ENCODE assay signal across 8 mouse cellular contexts in genomic region chr4:141443641-141444429, GRCm38 (mm10). TPM values are rescaled to one million over a fixed set of nuclear protein-coding genes. Genes with fewer than 3 reads are reported as not detected.
DNase-seq lines count a peak whose midpoint lies in the region; ATAC-seq and TF ChIP-seq lines count a peak whose summit lies in the region.

No protein-coding gene starts in this region.

- peaks cover 18% of the 10 kb centered on the region for H3K4me1 ChIP-seq in embryonic facial prominence, embryonic 13.5 days
- H3K4me1 ChIP-seq in intestine, embryonic 16.5 days (ENCODE audit: control insufficient read depth, insufficient read depth, low read length), result peaks cover 19% of the 10 kb centered on the region
- peaks cover 12% of the 10 kb centered on the region for H3K4me1 ChIP-seq in neural tube, embryonic 12.5 days

- ATAC-seq in embryonic facial prominence, embryonic 13.5 days (ENCODE audit: insufficient number of reproducible peaks, insufficient read depth, low FRiP score, low TSS enrichment, low read depth), result no peak
- ATAC-seq in intestine, embryonic 16.5 days, result no peak; the same call in 1 of the 2 replicates
- no peak for ATAC-seq in neural tube, embryonic 12.5 days (ENCODE audit: low FRiP score, low read depth)

- peak overlapping the region; percentile 90 for H3K4me3 ChIP-seq in layer of hippocampus, adult 2 months
- peak overlapping the region; percentile 98 for H3K4me3 ChIP-seq in embryonic facial prominence, embryonic 13.5 days
- H3K4me3 ChIP-seq in intestine, embryonic 16.5 days (ENCODE audit: low read length), result peak overlapping the region; percentile 97
- H3K4me3 ChIP-seq in neural tube, embryonic 12.5 days, result peak overlapping the region; percentile 97

- H3K27ac ChIP-seq in layer of hippocampus, adult 2 months, result peak overlapping the region; percentile 93
- H3K27ac ChIP-seq in embryonic facial prominence, embryonic 13.5 days, result no peak overlapping the region
- H3K27ac ChIP-seq in intestine, embryonic 16.5 days (ENCODE audit: low read length), result no peak overlapping the region
- no peak overlapping the region for H3K27ac ChIP-seq in neural tube, embryonic 12.5 days

- WGBS in embryonic facial prominence, embryonic 13.5 days, result 47% methylated on average over 11 of the region's 11 CpGs
- WGBS in intestine, embryonic 16.5 days, result 43% methylated on average over 11 of the region's 11 CpGs
- 48% methylated on average over 11 of the region's 11 CpGs for WGBS in neural tube, embryonic 12.5 days

- peak overlapping the region; percentile 95 for H3K9ac ChIP-seq in embryonic facial prominence, embryonic 13.5 days
- peak overlapping the region; percentile 95 for H3K9ac ChIP-seq in intestine, embryonic 16.5 days (ENCODE audit: low read depth, low read length)
- peak overlapping the region; percentile 98; the same call in 1 of the 2 replicates for H3K9ac ChIP-seq in neural tube, embryonic 12.5 days

- TF ChIP-seq CTCF in layer of hippocampus, adult 2 months (conservative IDR thresholded peaks at IDR 0.05), result no peak

- no peaks in the 10 kb centered on the region for H3K27me3 ChIP-seq in embryonic facial prominence, embryonic 13.5 days
- H3K27me3 ChIP-seq in intestine, embryonic 16.5 days (replicated peaks; ENCODE audit: control insufficient read depth, insufficient read depth, low read length), result no peaks in the 10 kb centered on the region
- no peaks in the 10 kb centered on the region for H3K27me3 ChIP-seq in neural tube, embryonic 12.5 days (replicated peaks)

- no peaks in the 10 kb centered on the region for H3K9me3 ChIP-seq in embryonic facial prominence, embryonic 13.5 days
- H3K9me3 ChIP-seq in intestine, embryonic 16.5 days (ENCODE audit: control insufficient read depth, low read length), result no peaks in the 10 kb centered on the region
- no peaks in the 10 kb centered on the region for H3K9me3 ChIP-seq in neural tube, embryonic 12.5 days

- peaks cover 25% of the 10 kb centered on the region for H3K36me3 ChIP-seq in embryonic facial prominence, embryonic 13.5 days
- H3K36me3 ChIP-seq in intestine, embryonic 16.5 days (ENCODE audit: control insufficient read depth, insufficient read depth, low read length), result no peaks in the 10 kb centered on the region
- peaks cover 23% of the 10 kb centered on the region for H3K36me3 ChIP-seq in neural tube, embryonic 12.5 days

- peak overlapping the region; percentile 90 for H3K4me2 ChIP-seq in embryonic facial prominence, embryonic 13.5 days
- H3K4me2 ChIP-seq in intestine, embryonic 16.5 days (ENCODE audit: low read depth, low read length), result peak overlapping the region; percentile 76
- peak overlapping the region; percentile 83 for H3K4me2 ChIP-seq in neural tube, embryonic 12.5 days (replicated peaks)

- DNase-seq in layer of hippocampus, adult 2 months (ENCODE audit: low spot score in 2 of 2), result no peak
- no peak for DNase-seq in layer of hippocampus, postnatal 25 days (ENCODE audit: extremely low spot score in 1 of 2, low spot score in 1 of 2)
- DNase-seq in gastrocnemius, postnatal 4 days (ENCODE audit: low spot score in 2 of 2), result no peak
- no peak for DNase-seq in frontal cortex, adult 2 months (ENCODE audit: extremely low spot score in 1 of 2, low spot score in 1 of 2)
- DNase-seq in frontal cortex, postnatal 14 days (ENCODE audit: low spot score in 2 of 2), result no peak

RNA-seq across cellular contexts. Expression of gene Zbtb17, which starts 0.6 kb away (rescaled TPM):
- 10 to 100 TPM; 33.8 to 34.6 TPM for total RNA-seq in layer of hippocampus, adult 2 months (2021)
- total RNA-seq in layer of hippocampus, postnatal 25 days (2021), result 10 to 100 TPM; 32.2 to 33.6 TPM
- 43.4 and 43.8 TPM in 2 replicates for polyA plus RNA-seq in embryonic facial prominence, embryonic 13.5 days (2015; fragmentation: Nextera tagmentation; extraction: Ambion mirVana)
- 21.5 and 27.2 TPM in 2 replicates for polyA plus RNA-seq in intestine, embryonic 16.5 days (2015; fragmentation: Nextera tagmentation; extraction: Ambion mirVana)
- polyA plus RNA-seq in neural tube, embryonic 12.5 days (2016; fragmentation: Nextera tagmentation; extraction: Ambion mirVana), result 51.6 and 55.7 TPM in 2 replicates
- total RNA-seq in gastrocnemius, postnatal 4 days (2021), result 10 to 100 TPM; 19.9 to 21.2 TPM
- 42.7 and 49.1 TPM in 2 replicates for polyA plus RNA-seq in frontal cortex, adult 2 months (2012; rRNA removed)

RNA-seq across cellular contexts. Expression of gene Srarp, which starts 7.9 kb away (rescaled TPM):
- total RNA-seq in layer of hippocampus, adult 2 months (2021), result 1 to 10 TPM; 4.1 to 5.3 TPM
- total RNA-seq in layer of hippocampus, postnatal 25 days (2021), result 1 to 10 TPM; 3.5 to 4.7 TPM
- polyA plus RNA-seq in embryonic facial prominence, embryonic 13.5 days (2015; fragmentation: Nextera tagmentation; extraction: Ambion mirVana), result not detected in 2 replicates
- not detected in 2 replicates for polyA plus RNA-seq in intestine, embryonic 16.5 days (2015; fragmentation: Nextera tagmentation; extraction: Ambion mirVana)
- 0.38 TPM in 1 of 2 replicates, not detected in the other for polyA plus RNA-seq in neural tube, embryonic 12.5 days (2016; fragmentation: Nextera tagmentation; extraction: Ambion mirVana)
- not detected for total RNA-seq in gastrocnemius, postnatal 4 days (2021)
- polyA plus RNA-seq in frontal cortex, adult 2 months (2012; rRNA removed), result 11.9 and 13.2 TPM in 2 replicates

RNA-seq across cellular contexts. Expression of gene Hspb7, which starts 23.3 kb away (rescaled TPM):
- under 1 TPM in 1 of 2 experiments, not detected in 1; 0.12 TPM for total RNA-seq in layer of hippocampus, adult 2 months (2021)
- total RNA-seq in layer of hippocampus, postnatal 25 days (2021), result not detected
- polyA plus RNA-seq in embryonic facial prominence, embryonic 13.5 days (2015; fragmentation: Nextera tagmentation; extraction: Ambion mirVana), result 0.63 TPM in 1 of 2 replicates, not detected in the other
- 5.3 and 6.6 TPM in 2 replicates for polyA plus RNA-seq in intestine, embryonic 16.5 days (2015; fragmentation: Nextera tagmentation; extraction: Ambion mirVana)
- 0.14 TPM in 1 of 2 replicates, not detected in the other for polyA plus RNA-seq in neural tube, embryonic 12.5 days (2016; fragmentation: Nextera tagmentation; extraction: Ambion mirVana)
- 100 to 1,000 TPM; 154 to 183 TPM for total RNA-seq in gastrocnemius, postnatal 4 days (2021)
- polyA plus RNA-seq in frontal cortex, adult 2 months (2012; rRNA removed), result 0.32 and 0.40 TPM in 2 replicates

RNA-seq across cellular contexts. Expression of gene Clcnkb, which starts 28.0 kb away (rescaled TPM):
- not detected for total RNA-seq in layer of hippocampus, adult 2 months (2021)
- total RNA-seq in layer of hippocampus, postnatal 25 days (2021), result not detected
- not detected in 2 replicates for polyA plus RNA-seq in embryonic facial prominence, embryonic 13.5 days (2015; fragmentation: Nextera tagmentation; extraction: Ambion mirVana)
- 0.24 TPM in 1 of 2 replicates, not detected in the other for polyA plus RNA-seq in intestine, embryonic 16.5 days (2015; fragmentation: Nextera tagmentation; extraction: Ambion mirVana)
- not detected in 2 replicates for polyA plus RNA-seq in neural tube, embryonic 12.5 days (2016; fragmentation: Nextera tagmentation; extraction: Ambion mirVana)
- under 1 TPM; 0.34 to 0.88 TPM for total RNA-seq in gastrocnemius, postnatal 4 days (2021)
- 0.50 and 0.69 TPM in 2 replicates for polyA plus RNA-seq in frontal cortex, adult 2 months (2012; rRNA removed)

RNA-seq across cellular contexts. Expression of gene Clcnka, which starts 45.3 kb away (rescaled TPM):
- total RNA-seq in layer of hippocampus, adult 2 months (2021), result not detected
- total RNA-seq in layer of hippocampus, postnatal 25 days (2021), result under 1 TPM in 1 of 2 experiments, not detected in 1; 0.23 TPM
- polyA plus RNA-seq in embryonic facial prominence, embryonic 13.5 days (2015; fragmentation: Nextera tagmentation; extraction: Ambion mirVana), result 0.18 and 0.39 TPM in 2 replicates
- 0.13 and 0.15 TPM in 2 replicates for polyA plus RNA-seq in intestine, embryonic 16.5 days (2015; fragmentation: Nextera tagmentation; extraction: Ambion mirVana)
- not detected in 2 replicates for polyA plus RNA-seq in neural tube, embryonic 12.5 days (2016; fragmentation: Nextera tagmentation; extraction: Ambion mirVana)
- total RNA-seq in gastrocnemius, postnatal 4 days (2021), result 1 to 10 TPM; 1.6 to 2.6 TPM
- polyA plus RNA-seq in frontal cortex, adult 2 months (2012; rRNA removed), result 0.08 and 0.11 TPM in 2 replicates
